Mouse (Mus musculus): Measurements from ENCODE around the gene Mfsd4b5. TPM values are rescaled to one million over a fixed set of nuclear protein-coding genes. Genes with fewer than 3 reads are reported as not detected.

Mfsd4b5 gene
- polyA plus RNA-seq, 1 experiment from 2014 or later: 0.16 TPM

GRCm38 (mm10) chr10:39982604-39983003, 3.8 kb downstream of the Mfsd4b5 start:
- no peaks in the 10 kb centered on the region for H3K27me3 ChIP-seq (ENCODE audit: control insufficient read depth, insufficient read depth, low read length)
- WGBS: 52% methylated on average over 5 of the region's 5 CpGs
- no peak for ATAC-seq (ENCODE audit: low read depth)
- no peaks in the 10 kb centered on the region for H3K36me3 ChIP-seq (ENCODE audit: control insufficient read depth, insufficient read depth, low read length)
- no peaks in the 10 kb centered on the region for H3K9me3 ChIP-seq (ENCODE audit: control insufficient read depth, low read length)
- no peak overlapping the region for H3K4me3 ChIP-seq (ENCODE audit: low read depth, low read length)
- no peak overlapping the region for H3K27ac ChIP-seq (ENCODE audit: low read depth, low read length)
- no peak overlapping the region for H3K4me2 ChIP-seq (ENCODE audit: low read depth, low read length)
- no peaks in the 10 kb centered on the region for H3K4me1 ChIP-seq (ENCODE audit: control insufficient read depth, insufficient read depth, low read length)
- H3K9ac ChIP-seq (replicated peaks; ENCODE audit: low read depth, low read length): no peak overlapping the region

GRCm38 (mm10) chr10:39978231-39978630, 8.2 kb downstream of the Mfsd4b5 start:
- 100% methylated on average over 1 of the region's 1 CpGs for whole genome bisulfite sequencing
- ATAC-seq (ENCODE audit: low read depth): no peak
- Histone ChIP-seq H3K4me2 (ENCODE audit: low read depth, low read length) (no peak overlapping the region), H3K36me3 (ENCODE audit: control insufficient read depth, insufficient read depth, low read length) (no peaks in the 10 kb centered on the region), H3K27ac (ENCODE audit: low read depth, low read length) (no peak overlapping the region), H3K4me1 (ENCODE audit: control insufficient read depth, insufficient read depth, low read length) (no peaks in the 10 kb centered on the region), H3K9ac (replicated peaks; ENCODE audit: low read depth, low read length) (no peak overlapping the region), H3K27me3 (ENCODE audit: control insufficient read depth, insufficient read depth, low read length) (no peaks in the 10 kb centered on the region), H3K4me3 (ENCODE audit: low read depth, low read length) (no peak overlapping the region), H3K9me3 (ENCODE audit: control insufficient read depth, low read length) (no peaks in the 10 kb centered on the region)

- Histone ChIP-seq H3K4me2 (ENCODE audit: low read depth, low read length) (no peak overlapping the region), H3K4me3 (ENCODE audit: low read depth, low read length) (no peak overlapping the region), H3K27me3 (ENCODE audit: control insufficient read depth, insufficient read depth, low read length) (no peaks in the 10 kb centered on the region), H3K4me1 (ENCODE audit: control insufficient read depth, insufficient read depth, low read length) (no peaks in the 10 kb centered on the region), H3K9me3 (ENCODE audit: control insufficient read depth, low read length) (no peaks in the 10 kb centered on the region), H3K27ac (ENCODE audit: low read depth, low read length) (no peak overlapping the region), H3K9ac (replicated peaks; ENCODE audit: low read depth, low read length) (no peak overlapping the region), H3K36me3 (ENCODE audit: control insufficient read depth, insufficient read depth, low read length) (no peaks in the 10 kb centered on the region)
- WGBS: 94% methylated on average over 4 of the region's 4 CpGs
- ATAC-seq (ENCODE audit: low read depth): no peak
Observed at GRCm38 (mm10) chr10:39977346-39977745, 9.1 kb downstream of the Mfsd4b5 start.

GRCm38 (mm10) chr10:39975771-39976170, 10.7 kb downstream of the Mfsd4b5 start:
- 39% methylated on average over 2 of the region's 2 CpGs for WGBS
- Histone ChIP-seq H3K27me3 (ENCODE audit: control insufficient read depth, insufficient read depth, low read length) (no peaks in the 10 kb centered on the region), H3K4me1 (ENCODE audit: control insufficient read depth, insufficient read depth, low read length) (no peaks in the 10 kb centered on the region), H3K9me3 (ENCODE audit: control insufficient read depth, low read length) (no peaks in the 10 kb centered on the region), H3K36me3 (ENCODE audit: control insufficient read depth, insufficient read depth, low read length) (no peaks in the 10 kb centered on the region), H3K27ac (ENCODE audit: low read depth, low read length) (no peak overlapping the region), H3K4me3 (ENCODE audit: low read depth, low read length) (no peak overlapping the region), H3K9ac (replicated peaks; ENCODE audit: low read depth, low read length) (no peak overlapping the region), H3K4me2 (ENCODE audit: low read depth, low read length) (no peak overlapping the region)
- no peak for ATAC-seq (ENCODE audit: low read depth)

- H3K4me3 ChIP-seq (ENCODE audit: low read depth, low read length): no peak overlapping the region
- ATAC-seq (ENCODE audit: low read depth): no peak
- WGBS: 58% methylated on average over 11 of the region's 11 CpGs
- H3K4me2 ChIP-seq (ENCODE audit: low read depth, low read length): no peak overlapping the region
- H3K9me3 ChIP-seq (ENCODE audit: control insufficient read depth, low read length): no peaks in the 10 kb centered on the region
- no peaks in the 10 kb centered on the region for H3K27me3 ChIP-seq (ENCODE audit: control insufficient read depth, insufficient read depth, low read length)
- H3K4me1 ChIP-seq (ENCODE audit: control insufficient read depth, insufficient read depth, low read length): no peaks in the 10 kb centered on the region
- H3K27ac ChIP-seq (ENCODE audit: low read depth, low read length): no peak overlapping the region
- no peaks in the 10 kb centered on the region for H3K36me3 ChIP-seq (ENCODE audit: control insufficient read depth, insufficient read depth, low read length)
- no peak overlapping the region for H3K9ac ChIP-seq (replicated peaks; ENCODE audit: low read depth, low read length)
Observed at GRCm38 (mm10) chr10:39974982-39975381, 11.5 kb downstream of the Mfsd4b5 start.

- H3K4me1 ChIP-seq (ENCODE audit: control insufficient read depth, insufficient read depth, low read length): no peaks in the 10 kb centered on the region
- WGBS: 92% methylated on average over 3 of the region's 3 CpGs
- no peak for ATAC-seq (ENCODE audit: low read depth)
Observed at GRCm38 (mm10) chr10:39967512-39967911, 18.9 kb downstream of the Mfsd4b5 start.

GRCm38 (mm10) chr10:39961906-39962305, 24.5 kb downstream of the Mfsd4b5 start:
- Histone ChIP-seq H3K9me3 (ENCODE audit: control insufficient read depth, low read length) (no peaks in the 10 kb centered on the region), H3K36me3 (ENCODE audit: control insufficient read depth, insufficient read depth, low read length) (no peaks in the 10 kb centered on the region), H3K4me3 (ENCODE audit: low read depth, low read length) (no peak overlapping the region), H3K9ac (replicated peaks; ENCODE audit: low read depth, low read length) (no peak overlapping the region), H3K4me1 (ENCODE audit: control insufficient read depth, insufficient read depth, low read length) (no peaks in the 10 kb centered on the region), H3K27me3 (ENCODE audit: control insufficient read depth, insufficient read depth, low read length) (0 out of 2 replicates have a peak, but pooled peaks cover 4% of the 10 kb centered on the region), H3K4me2 (ENCODE audit: low read depth, low read length) (no peak overlapping the region), H3K27ac (ENCODE audit: low read depth, low read length) (no peak overlapping the region)
- no peak for ATAC-seq (ENCODE audit: low read depth)
- WGBS: 50% methylated on average over 1 of the region's 1 CpGs

More at GRCm38 (mm10) chr10:39967512-39967911, 18.9 kb downstream of the Mfsd4b5 start:
- H3K27ac ChIP-seq (ENCODE audit: low read depth, low read length): no peak overlapping the region
- H3K4me2 ChIP-seq (ENCODE audit: low read depth, low read length): no peak overlapping the region
- no peaks in the 10 kb centered on the region for H3K36me3 ChIP-seq (ENCODE audit: control insufficient read depth, insufficient read depth, low read length)
- no peak overlapping the region for H3K4me3 ChIP-seq (ENCODE audit: low read depth, low read length)
- H3K9me3 ChIP-seq (ENCODE audit: control insufficient read depth, low read length): no peaks in the 10 kb centered on the region
- H3K27me3 ChIP-seq (ENCODE audit: control insufficient read depth, insufficient read depth, low read length): no peaks in the 10 kb centered on the region
- H3K9ac ChIP-seq (replicated peaks; ENCODE audit: low read depth, low read length): no peak overlapping the region

GRCm38 (mm10) chr10:39960441-39960822, 26.0 kb downstream of the Mfsd4b5 start:
- H3K4me1 ChIP-seq (ENCODE audit: control insufficient read depth, insufficient read depth, low read length): no peaks in the 10 kb centered on the region
- WGBS: 48% methylated on average over 11 of the region's 11 CpGs
- peak overlapping the region; percentile 95 for H3K4me2 ChIP-seq (ENCODE audit: low read depth, low read length)
- no peak overlapping the region for H3K9ac ChIP-seq (replicated peaks; ENCODE audit: low read depth, low read length)
- peak; percentile 45; the same call in 1 of the 2 replicates for ATAC-seq (ENCODE audit: low read depth)
- no peaks in the 10 kb centered on the region for H3K9me3 ChIP-seq (ENCODE audit: control insufficient read depth, low read length)
- H3K4me3 ChIP-seq (ENCODE audit: low read depth, low read length): no peak overlapping the region
- 0 out of 2 replicates have a peak, but pooled peaks cover 4% of the 10 kb centered on the region for H3K27me3 ChIP-seq (ENCODE audit: control insufficient read depth, insufficient read depth, low read length)
- H3K36me3 ChIP-seq (ENCODE audit: control insufficient read depth, insufficient read depth, low read length): no peaks in the 10 kb centered on the region
- no peak overlapping the region for H3K27ac ChIP-seq (ENCODE audit: low read depth, low read length)

GRCm38 (mm10) chr10:39959761-39960440, 26.5 kb downstream of the Mfsd4b5 start, which contains the start of gene Mfsd4b3:
Mfsd4b3 (minus strand) TSS chr10:39960153.
- 0 out of 2 replicates have a peak, but pooled peaks cover 4% of the 10 kb centered on the region for H3K27me3 ChIP-seq (ENCODE audit: control insufficient read depth, insufficient read depth, low read length)
- no peaks in the 10 kb centered on the region for H3K36me3 ChIP-seq (ENCODE audit: control insufficient read depth, insufficient read depth, low read length)
- peak within 1 kb of the TSS; percentile 95 for H3K4me2 ChIP-seq (ENCODE audit: low read depth, low read length)
- H3K4me1 ChIP-seq (ENCODE audit: control insufficient read depth, insufficient read depth, low read length): no peaks in the 10 kb centered on the region
- no peak within 1 kb of the TSS for H3K27ac ChIP-seq (ENCODE audit: low read depth, low read length)
- H3K4me3 ChIP-seq (ENCODE audit: low read depth, low read length): peak within 1 kb of the TSS; percentile 48
- WGBS: under 1% methylated on average over 38 of the region's 38 CpGs
- peak; percentile 99 for ATAC-seq (ENCODE audit: low read depth)
- H3K9ac ChIP-seq (replicated peaks; ENCODE audit: low read depth, low read length): peak within 1 kb of the TSS; percentile 51
- H3K9me3 ChIP-seq (ENCODE audit: control insufficient read depth, low read length): no peaks in the 10 kb centered on the region
